In genomic region chr2:166521461-166521860, GRCm38 (mm10) we compare ENCODE assay signal across 22 mouse cellular contexts.
DNase-seq lines count a peak whose midpoint lies in the region; ATAC-seq and TF ChIP-seq lines count a peak whose summit lies in the region.
"Had no signal": no experiment of that assay in that cellular context is flagged by ENCODE, and none has a peak within 500 bp of the region (broad histone marks: within the 10 kb centered on the region; RNA-seq: fewer than 3 reads in every experiment).

No protein-coding gene starts in this region.

- no peak for DNase-seq in heart, adult 2 months
- DNase-seq in heart, adult 8-10 months (ENCODE audit: low spot score) = no peak
- DNase-seq in hindbrain, embryonic 14.5 days (ENCODE audit: low spot score) = no peak
- no peak for DNase-seq in heart, postnatal 0 days (ENCODE audit: low spot score)
- DNase-seq in kidney, adult 11 months = no peak
- DNase-seq: adrenal gland, postnatal 25 days; cerebellum, adult 2 months; gastrocnemius, postnatal 14 days; kidney, adult 9 months; layer of hippocampus, adult 9-11 months; right cerebral cortex, postnatal 25 days; thymus, postnatal 4 days had no signal

- TF ChIP-seq EP300 in heart, adult 2 months (IDR thresholded peaks at IDR 0.05; ENCODE audit: insufficient read depth, low read depth, low read length) = no peak
- no peak for TF ChIP-seq EP300 in heart, postnatal 0 days (IDR thresholded peaks at IDR 0.05; ENCODE audit: low read depth)

- no peak for TF ChIP-seq CTCF in heart, adult 2 months (IDR thresholded peaks at IDR 0.05)
- no peak for TF ChIP-seq CTCF in E14TG2a.4 (conservative IDR thresholded peaks at IDR 0.05; ENCODE audit: low read length)
- no peak for TF ChIP-seq CTCF in heart, postnatal 0 days (IDR thresholded peaks at IDR 0.05; ENCODE audit: low read depth)

- no peak for TF ChIP-seq POLR2A in heart, adult 2 months (IDR thresholded peaks at IDR 0.05; ENCODE audit: insufficient read depth, low read depth, low read length)

- WGBS in heart, adult 2 months = 93% methylated on average over 5 of the region's 5 CpGs
- WGBS in hindbrain, embryonic 14.5 days = 89% methylated on average over 5 of the region's 5 CpGs
- 89% methylated on average over 5 of the region's 5 CpGs for WGBS in hindbrain, embryonic 12.5 days
- 95% methylated on average over 5 of the region's 5 CpGs for WGBS in heart, postnatal 0 days

- no peak overlapping the region for H3K9ac ChIP-seq in heart, adult 2 months (ENCODE audit: low read depth, low read length)
- H3K9ac ChIP-seq in hindbrain, embryonic 14.5 days = no peak overlapping the region
- no peak overlapping the region for H3K9ac ChIP-seq in hindbrain, embryonic 12.5 days
- H3K9ac ChIP-seq in heart, postnatal 0 days (replicated peaks; ENCODE audit: low read depth, low read length) = no peak overlapping the region
- H3K9ac ChIP-seq: limb, embryonic 12.5 days; liver, embryonic 15.5 days; neural tube, embryonic 15.5 days had no signal

- no peaks in the 10 kb centered on the region for H3K79me2 ChIP-seq in heart, adult 2 months (replicated peaks; ENCODE audit: control insufficient read depth, insufficient read depth, low read length)

- H3K4me3 ChIP-seq in heart, adult 2 months = no peak overlapping the region
- H3K4me3 ChIP-seq in hindbrain, embryonic 14.5 days (replicated peaks; ENCODE audit: low read length) = no peak overlapping the region
- H3K4me3 ChIP-seq in hindbrain, embryonic 12.5 days = no peak overlapping the region
- H3K4me3 ChIP-seq in E14TG2a.4 (replicated peaks; ENCODE audit: low read length) = 0 out of 2 replicates have a peak overlapping the region, but pooled peaks have one; percentile 45
- no peak overlapping the region for H3K4me3 ChIP-seq in heart, postnatal 0 days (ENCODE audit: low read depth, low read length)
- H3K4me3 ChIP-seq: erythroblast, embryonic 14.5 days; limb, embryonic 12.5 days; liver, embryonic 15.5 days; megakaryocyte, embryonic 14.5 days; myocyte; neural tube, embryonic 15.5 days had no signal

- peaks cover 7% of the 10 kb centered on the region for H3K4me1 ChIP-seq in heart, adult 2 months (ENCODE audit: control insufficient read depth, insufficient read depth, low read length)
- H3K4me1 ChIP-seq in hindbrain, embryonic 14.5 days (replicated peaks; ENCODE audit: control insufficient read depth, insufficient read depth, low read length) = peaks cover 28% of the 10 kb centered on the region
- H3K4me1 ChIP-seq in hindbrain, embryonic 12.5 days = peaks cover 28% of the 10 kb centered on the region
- peaks cover 76% of the 10 kb centered on the region for H3K4me1 ChIP-seq in E14TG2a.4 (replicated peaks; ENCODE audit: low read depth, low read length)
- H3K4me1 ChIP-seq in heart, postnatal 0 days (ENCODE audit: control insufficient read depth, insufficient read depth) = peaks cover 33% of the 10 kb centered on the region
- H3K4me1 ChIP-seq: liver, embryonic 15.5 days; megakaryocyte, embryonic 14.5 days had no signal

- intact Hi-C loops in heart, adult 2 months (cut with DNase I) = no loop called here

- H3K4me2 ChIP-seq in hindbrain, embryonic 14.5 days (replicated peaks) = no peak overlapping the region
- H3K4me2 ChIP-seq in hindbrain, embryonic 12.5 days (replicated peaks) = no peak overlapping the region
- no peak overlapping the region for H3K4me2 ChIP-seq in heart, postnatal 0 days (ENCODE audit: low read depth, low read length)
- H3K4me2 ChIP-seq: limb, embryonic 12.5 days; liver, embryonic 15.5 days; neural tube, embryonic 15.5 days had no signal

- peak overlapping the region; percentile 81 for H3K27ac ChIP-seq in heart, adult 2 months
- peak overlapping the region; percentile 66; the same call in 1 of the 2 replicates for H3K27ac ChIP-seq in hindbrain, embryonic 14.5 days
- no peak overlapping the region for H3K27ac ChIP-seq in hindbrain, embryonic 12.5 days
- peak overlapping the region; percentile 81 for H3K27ac ChIP-seq in heart, postnatal 0 days (ENCODE audit: low read depth)
- H3K27ac ChIP-seq: limb, embryonic 12.5 days; liver, embryonic 15.5 days had no signal

- H3K36me3 ChIP-seq in heart, adult 2 months (ENCODE audit: control insufficient read depth, insufficient read depth, low read length) = no peaks in the 10 kb centered on the region
- H3K36me3 ChIP-seq in hindbrain, embryonic 14.5 days (replicated peaks; ENCODE audit: control insufficient read depth, insufficient read depth) = no peaks in the 10 kb centered on the region
- no peaks in the 10 kb centered on the region for H3K36me3 ChIP-seq in hindbrain, embryonic 12.5 days
- H3K36me3 ChIP-seq in E14TG2a.4 (ENCODE audit: insufficient read depth, low read length) = no peaks in the 10 kb centered on the region
- no peaks in the 10 kb centered on the region for H3K36me3 ChIP-seq in heart, postnatal 0 days (replicated peaks; ENCODE audit: control insufficient read depth, insufficient read depth, low read length)
- H3K36me3 ChIP-seq: limb, embryonic 12.5 days; liver, embryonic 15.5 days; neural tube, embryonic 15.5 days had no signal

- ATAC-seq in hindbrain, embryonic 14.5 days (ENCODE audit: low FRiP score) = no peak
- ATAC-seq in hindbrain, embryonic 12.5 days (ENCODE audit: low FRiP score) = no peak
- no peak for ATAC-seq in heart, postnatal 0 days (ENCODE audit: insufficient read depth, low read depth)
- ATAC-seq: activated CD4-positive, CD25-positive, alpha-beta regulatory T cell, adult 4 months; Patski had no signal

- H3K27me3 ChIP-seq in heart, adult 2 months (ENCODE audit: control insufficient read depth, insufficient read depth, low read length) = no peaks in the 10 kb centered on the region
- no peaks in the 10 kb centered on the region; the same call in 1 of the 2 replicates for H3K27me3 ChIP-seq in hindbrain, embryonic 14.5 days (ENCODE audit: control insufficient read depth, insufficient read depth, low read length)
- H3K27me3 ChIP-seq in hindbrain, embryonic 12.5 days = peaks cover 33% of the 10 kb centered on the region
- peaks cover 8% of the 10 kb centered on the region; the same call in 1 of the 2 replicates for H3K27me3 ChIP-seq in E14TG2a.4 (ENCODE audit: insufficient read depth, low read length)
- no peaks in the 10 kb centered on the region for H3K27me3 ChIP-seq in heart, postnatal 0 days (ENCODE audit: control insufficient read depth, insufficient read depth, low read length)
- H3K27me3 ChIP-seq: limb, embryonic 12.5 days; neural tube, embryonic 15.5 days; Patski had no signal

- no peaks in the 10 kb centered on the region for H3K9me3 ChIP-seq in hindbrain, embryonic 14.5 days (ENCODE audit: control insufficient read depth, low read length)
- no peaks in the 10 kb centered on the region for H3K9me3 ChIP-seq in hindbrain, embryonic 12.5 days (replicated peaks)
- H3K9me3 ChIP-seq in E14TG2a.4 (ENCODE audit: low read length) = no peaks in the 10 kb centered on the region
- H3K9me3 ChIP-seq in heart, postnatal 0 days (replicated peaks; ENCODE audit: control insufficient read depth, low read length) = no peaks in the 10 kb centered on the region
- H3K9me3 ChIP-seq: limb, embryonic 12.5 days; liver, embryonic 15.5 days; neural tube, embryonic 15.5 days had no signal
